Mouse (Mus musculus): ENCODE measurements around the gene Ccnb2.

GRCm38 (mm10) chr9:70439959-70440358 is 18.6 kb upstream of the Ccnb2 start:
- TF ChIP-seq CTCF (conservative IDR thresholded peaks at IDR 0.05; ENCODE audit: low read length) = no peak
- TF ChIP-seq NANOG (IDR thresholded peaks at IDR 0.05; ENCODE audit: borderline replicate concordance, low read length) = no peak

Measured in E14TG2a.4 (cell line).